Mouse (Mus musculus): ENCODE data around the gene Vps72.
"Not testable (repeated sequence)": the region's sequence is repeated elsewhere in the genome, so short reads cannot be mapped to it uniquely, and the experiment has no call there.

The Vps72 gene

GRCm38 (mm10) chr3:95134133-95134532 is 23.3 kb downstream of the Vps72 start:
- not testable (repeated sequence) for DNase-seq

DNA sequence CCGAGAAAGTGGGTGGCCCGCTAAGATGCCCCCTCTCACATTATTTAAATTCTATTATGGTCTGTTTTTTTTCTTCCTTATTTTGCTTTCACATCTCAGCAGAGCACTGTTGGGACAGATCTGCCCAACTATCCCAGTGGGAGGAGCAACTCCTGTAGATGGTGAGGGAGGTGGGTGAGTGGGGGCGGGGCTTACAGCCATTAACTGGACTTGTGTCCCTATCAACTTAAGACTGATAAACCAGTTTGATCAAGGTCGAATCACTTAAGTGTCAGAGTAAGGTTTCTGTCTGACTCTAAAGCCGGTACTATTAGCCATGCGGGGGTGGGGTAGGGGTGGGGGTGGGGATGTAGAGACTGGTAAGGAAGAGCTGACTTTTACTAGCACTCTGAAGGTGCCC is 24.2 kb downstream of the Vps72 start:
- DNase-seq: peak; percentile 55

- DNase-seq: no peak
These were observed 24.7 kb downstream of the Vps72 start for GRCm38 (mm10) chr3:95135433-95136052.

DNA sequence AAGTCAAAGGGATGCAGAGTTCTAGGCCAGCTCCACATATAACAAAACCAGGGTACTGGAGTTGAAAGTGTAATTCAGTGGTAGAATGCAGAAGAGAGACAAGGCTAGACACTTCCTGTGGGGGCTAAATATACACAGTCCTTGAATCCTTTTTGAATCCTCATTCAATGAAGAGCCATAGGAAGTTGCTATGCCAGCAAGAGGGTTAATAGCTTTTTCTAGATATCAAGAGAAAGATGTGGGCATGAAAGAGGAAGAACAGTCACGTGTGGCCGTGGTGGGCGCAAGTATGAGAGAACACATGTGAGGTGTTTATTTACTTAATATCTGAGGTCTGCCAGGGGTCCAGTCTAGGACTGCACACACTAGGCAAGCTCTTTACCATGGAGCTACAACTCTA is 25.5 kb downstream of the Vps72 start:
- DNase-seq: no peak

DNA sequence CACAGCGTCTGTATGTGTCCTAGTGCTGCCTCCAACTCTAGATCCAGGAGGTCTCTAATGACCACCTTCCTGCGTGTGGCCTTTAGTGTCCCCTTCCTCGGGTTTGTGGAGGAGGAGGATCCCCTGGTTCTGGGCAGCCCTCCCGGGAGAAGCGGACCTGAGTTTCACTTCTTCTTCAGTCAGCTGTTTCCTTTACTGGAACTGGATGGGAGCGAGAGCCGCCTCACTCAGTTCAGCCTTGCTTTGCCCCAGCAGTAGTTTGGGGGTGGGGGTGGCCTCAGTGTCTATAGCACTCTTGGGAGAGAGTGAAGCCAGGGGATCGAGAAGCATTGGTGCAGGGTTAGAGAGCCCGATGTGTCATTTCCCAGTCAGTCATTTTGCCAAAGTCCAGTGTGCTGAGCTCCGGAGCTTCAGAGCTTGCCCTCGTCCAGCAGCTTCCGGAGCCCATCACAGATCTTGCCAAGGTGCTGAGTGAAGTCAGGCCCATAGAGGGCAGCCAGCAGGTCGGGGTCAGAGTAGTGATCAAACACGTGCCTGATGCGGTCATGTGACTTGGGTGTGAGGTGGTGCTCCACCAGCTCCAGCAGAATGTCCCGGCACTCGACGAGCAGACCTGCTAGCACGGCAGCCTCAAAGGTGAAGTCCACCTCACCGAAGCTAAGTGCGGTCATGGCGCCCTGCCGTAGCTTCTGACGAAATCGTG is 28.9 kb downstream of the Vps72 start:
- DNase-seq: no peak

GRCm38 (mm10) chr3:95140289-95140595 is 29.4 kb downstream of the Vps72 start:
- DNase-seq: no peak

- DNase-seq: no peak
These were observed 30.0 kb downstream of the Vps72 start for GRCm38 (mm10) chr3:95140795-95141194.

DNA sequence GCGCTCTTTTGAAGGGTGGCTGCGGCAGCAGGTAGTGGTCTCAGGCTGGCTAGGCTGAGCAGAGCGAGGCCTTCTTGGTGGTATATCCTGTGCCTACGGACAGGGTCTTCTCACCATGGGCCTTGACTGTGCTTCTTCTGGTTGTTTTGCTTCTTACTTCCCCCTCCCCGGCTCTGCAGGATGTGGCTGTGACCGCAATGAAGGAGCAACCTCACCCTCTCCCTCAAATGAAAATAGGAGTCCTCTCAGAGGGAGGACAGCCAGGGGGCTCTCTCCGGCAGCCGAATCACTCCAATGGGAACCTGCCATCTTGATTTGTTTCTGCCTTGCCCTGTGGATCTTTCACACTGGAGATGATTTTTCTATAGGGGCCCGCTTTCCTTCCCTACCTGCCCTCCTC is 30.7 kb downstream of the Vps72 start:
- no peak for DNase-seq

DNA sequence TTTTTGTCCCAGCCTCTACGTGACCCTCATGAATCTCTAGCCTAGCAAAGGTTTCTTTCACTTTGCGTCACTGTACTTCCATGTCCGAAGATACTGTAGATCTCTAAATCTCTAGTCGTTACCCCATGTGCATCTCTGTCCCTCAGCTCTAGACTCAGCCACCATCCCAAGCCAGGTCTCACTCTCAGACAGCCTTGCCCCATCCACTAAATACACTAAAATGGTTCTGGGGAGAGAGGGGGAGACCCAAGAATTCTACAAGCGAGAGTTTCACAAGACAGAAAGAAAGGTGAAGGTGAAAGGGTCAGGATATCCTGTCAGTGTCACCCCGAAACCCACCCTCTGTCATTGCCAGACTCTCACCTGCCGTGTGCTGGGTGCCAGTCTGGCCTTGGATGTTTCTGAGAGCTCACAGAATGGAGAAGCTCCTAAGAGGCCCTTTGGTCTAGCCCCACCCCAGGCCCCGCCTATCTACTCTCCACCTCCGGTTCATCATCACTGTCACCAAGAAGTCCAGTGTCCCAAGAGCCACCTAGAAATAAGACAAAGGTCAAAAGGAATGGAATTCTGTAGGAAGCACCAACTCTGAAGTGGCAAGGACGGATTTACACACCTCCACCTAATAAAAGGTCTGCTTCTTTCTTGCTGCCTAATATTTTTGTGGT is 31.3 kb downstream of the Vps72 start, which contains the start of gene Tnfaip8l2:
Gene Tnfaip8l2, minus strand, starts transcription at position 409 of the 665 bp plus-strand sequence.
- DNase-seq: no peak

- DNase-seq: peak; percentile 89
These were observed 31.8 kb downstream of the Vps72 start for GRCm38 (mm10) chr3:95142617-95143011.

DNA sequence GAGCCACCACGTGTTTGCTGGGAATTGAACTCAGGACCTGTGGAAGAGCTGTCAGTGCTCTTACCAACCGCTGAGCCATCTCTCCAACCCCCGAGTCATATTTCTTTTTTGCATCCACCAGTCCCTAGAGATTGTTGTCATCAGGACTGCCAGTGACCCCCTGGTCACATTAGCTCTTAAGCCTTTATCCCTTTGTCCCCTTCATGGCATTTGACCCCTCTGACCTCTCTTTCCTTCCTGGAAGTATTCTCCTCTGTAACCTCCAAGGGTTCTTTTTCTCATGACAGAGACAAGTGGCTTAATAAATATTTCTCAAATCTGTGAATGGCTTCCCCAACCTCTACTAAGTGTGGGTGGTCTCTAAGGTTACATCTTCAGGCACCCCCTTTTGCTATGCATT is 37.1 kb downstream of the Vps72 start:
- no peak for DNase-seq

DNA sequence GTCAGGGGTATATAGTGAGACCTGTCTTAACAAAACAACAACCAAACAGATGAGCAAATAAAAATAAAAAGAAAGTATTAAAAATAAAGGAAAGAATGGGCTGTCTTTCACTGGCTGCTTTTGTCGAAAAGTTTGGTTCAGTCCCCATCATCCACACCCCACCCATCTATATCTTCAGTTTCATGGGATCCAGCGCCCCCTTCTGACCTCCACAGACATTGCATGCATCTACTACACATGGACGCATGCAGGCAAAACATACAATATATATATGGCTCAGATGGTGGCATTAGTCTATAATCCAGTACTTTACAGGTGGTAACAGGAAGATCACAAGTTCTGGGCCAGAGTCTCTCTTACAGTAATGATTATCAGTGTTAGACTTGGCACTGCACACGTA is 43.1 kb downstream of the Vps72 start:
- no peak for DNase-seq

- no peak for DNase-seq
These were observed 48.7 kb downstream of the Vps72 start for GRCm38 (mm10) chr3:95159511-95159986.

- peak; percentile 87 for DNase-seq
These were observed 49.5 kb downstream of the Vps72 start, which contains the start of gene Sema6c for GRCm38 (mm10) chr3:95159987-95160963. Sema6c (plus strand) TSS chr3:95160457.

GRCm38 (mm10) chr3:95161041-95161551 is 50.3 kb downstream of the Vps72 start:
- peak; percentile 45 for DNase-seq

DNA sequence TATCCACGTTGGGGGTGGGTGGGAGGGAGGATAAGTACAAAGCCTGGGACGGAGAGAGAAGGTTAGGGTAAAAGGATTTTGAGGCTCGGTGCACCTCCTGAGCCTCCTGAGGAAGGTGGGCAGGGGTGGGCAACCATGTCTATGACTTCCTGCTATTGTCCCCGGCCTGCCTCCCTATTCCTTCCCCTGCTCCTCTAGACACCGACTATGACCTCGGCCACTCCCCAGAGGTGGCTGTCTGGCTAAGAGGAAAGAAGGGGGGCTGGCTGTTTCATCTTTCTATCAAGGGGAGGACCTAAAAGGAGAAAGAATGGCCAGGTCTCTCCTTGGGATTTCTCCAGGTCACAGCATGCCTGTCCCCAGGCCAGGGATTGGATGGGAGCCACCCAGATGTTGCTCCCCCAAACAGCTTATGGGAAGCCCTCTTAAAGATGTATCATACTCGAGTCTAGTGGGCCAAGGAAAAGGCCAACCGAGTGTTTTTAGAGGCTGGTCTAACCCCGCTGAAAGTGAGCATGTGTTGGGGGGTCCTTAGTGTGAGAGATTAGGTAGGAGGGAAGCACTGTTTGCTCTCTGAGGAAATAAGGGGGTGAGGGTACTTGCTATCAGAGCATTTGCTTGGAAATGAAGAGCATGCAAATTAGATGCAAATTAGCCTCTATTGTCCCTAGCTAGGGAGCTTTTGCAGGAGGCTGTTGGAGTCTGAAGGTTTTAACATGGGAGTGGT is 51.0 kb downstream of the Vps72 start:
- no peak for DNase-seq

DNA sequence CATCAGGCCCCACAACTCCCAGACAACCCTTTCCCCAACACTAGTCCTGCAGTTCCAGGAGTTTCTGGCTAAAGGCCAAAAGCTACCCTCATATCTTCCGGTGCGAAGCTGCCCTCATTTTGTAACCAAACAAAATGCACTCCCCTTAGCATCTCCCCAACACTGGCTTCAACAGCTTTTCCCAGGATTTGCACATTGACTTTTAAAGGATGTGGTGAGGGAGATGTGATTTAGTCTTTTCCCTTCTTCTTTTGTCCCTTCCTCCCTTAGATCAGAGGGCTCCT is 51.5 kb downstream of the Vps72 start:
- no peak for DNase-seq

DNA sequence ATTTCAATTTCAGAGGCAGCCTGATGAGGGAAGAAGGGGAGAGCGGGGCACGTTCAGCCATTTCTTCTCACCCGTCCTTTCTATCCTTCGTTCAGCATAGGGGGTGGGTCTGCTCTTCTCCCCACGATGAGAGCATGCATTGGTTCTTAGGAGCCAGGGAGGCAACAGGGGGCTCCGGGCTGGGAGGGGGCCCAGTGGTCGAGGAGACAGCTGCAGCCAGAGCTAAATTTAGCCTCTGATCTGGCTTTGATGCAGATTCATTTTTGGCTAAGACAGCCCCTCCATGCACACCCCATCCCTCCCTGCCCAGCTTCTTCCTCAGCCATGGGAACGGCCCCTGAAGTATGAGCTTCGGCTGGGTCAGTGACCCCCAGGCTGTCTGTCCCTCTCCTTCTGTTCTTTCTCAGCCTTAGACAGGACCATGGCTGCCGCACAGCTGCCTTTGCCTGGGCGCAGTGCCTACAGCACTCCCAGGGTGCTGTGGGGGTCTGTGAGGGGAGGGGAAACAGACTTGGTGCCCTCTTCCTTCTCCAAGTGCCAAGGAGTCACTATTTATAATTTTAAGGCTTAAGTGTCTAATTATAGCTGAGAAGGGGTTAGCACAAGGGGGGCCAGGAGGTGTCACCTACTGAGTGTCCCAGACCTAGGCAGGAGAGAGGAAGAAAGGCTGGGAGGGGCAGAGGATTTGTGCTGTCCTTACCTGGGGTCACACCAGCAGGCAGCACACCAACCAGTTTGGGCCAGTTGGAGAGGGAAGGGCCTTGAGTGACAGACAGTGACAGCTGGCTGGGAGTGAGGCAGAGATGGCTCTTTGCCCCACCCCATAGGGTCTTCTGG is 52.8 kb downstream of the Vps72 start:
- DNase-seq: no peak

GRCm38 (mm10) chr3:95164256-95164550 is 53.4 kb downstream of the Vps72 start:
- no peak for DNase-seq

GRCm38 (mm10) chr3:95164840-95165239 is 54.0 kb downstream of the Vps72 start:
- DNase-seq: no peak

GRCm38 (mm10) chr3:95169996-95170395 is 59.2 kb downstream of the Vps72 start:
- DNase-seq: no peak
